Mouse (Mus musculus) cerebellum, postnatal 14 days (tissue): ENCODE data around the gene Cask.
"Not testable (repeated sequence)": the region's sequence is repeated elsewhere in the genome, so short reads cannot be mapped to it uniquely, and the experiment has no call there.

Source experiments
- DNase-seq, 2 experiments: peaks; one replicate each; pipeline ENCODE4 v3.0.0; 2021; ENCODE audit warnings: mixed read lengths in 2 of 2

Gene Cask

DNA sequence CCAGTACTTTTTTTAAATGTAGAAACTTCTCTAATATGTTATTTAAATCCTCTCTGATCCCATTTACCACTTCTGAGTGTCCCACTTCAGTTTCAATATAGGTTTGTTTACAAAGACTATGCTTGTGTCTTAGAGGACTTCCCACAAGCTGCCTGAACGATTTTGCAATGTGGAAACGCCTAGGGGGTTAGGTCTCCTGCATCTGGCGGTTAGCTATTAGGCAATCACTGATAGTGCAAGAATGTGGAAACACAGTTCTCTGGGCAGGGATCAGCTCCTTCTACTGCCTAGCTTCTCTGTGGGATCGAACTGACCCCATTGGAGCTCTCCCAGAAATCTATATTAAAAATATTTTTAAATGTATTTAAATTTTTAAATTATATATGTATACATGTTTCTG lies at the start of gene Cask:
TSS of gene Cask (minus strand) at position 83 of the 400 bp plus-strand sequence.
- DNase-seq = no peak

DNA sequence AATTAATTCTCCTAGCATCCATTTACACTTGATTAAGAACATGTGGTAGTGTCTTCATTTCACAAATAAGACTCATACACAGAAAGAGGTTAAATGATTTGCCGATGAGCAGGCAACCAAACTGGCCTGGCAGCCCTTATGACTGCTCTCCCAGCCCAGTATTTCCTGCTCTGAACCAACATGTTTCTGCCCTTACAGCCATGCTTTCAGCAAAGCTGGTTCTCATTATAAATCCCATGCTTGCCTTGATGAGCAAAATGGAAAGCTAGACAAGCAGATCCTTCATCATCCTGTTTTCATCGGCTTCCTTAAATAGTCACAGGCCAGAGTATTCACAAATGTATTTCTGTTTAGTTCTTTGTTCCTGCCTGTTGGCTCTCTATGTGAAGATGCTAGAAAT lies 38.8 kb upstream of the Cask start:
- no peak for DNase-seq

DNA sequence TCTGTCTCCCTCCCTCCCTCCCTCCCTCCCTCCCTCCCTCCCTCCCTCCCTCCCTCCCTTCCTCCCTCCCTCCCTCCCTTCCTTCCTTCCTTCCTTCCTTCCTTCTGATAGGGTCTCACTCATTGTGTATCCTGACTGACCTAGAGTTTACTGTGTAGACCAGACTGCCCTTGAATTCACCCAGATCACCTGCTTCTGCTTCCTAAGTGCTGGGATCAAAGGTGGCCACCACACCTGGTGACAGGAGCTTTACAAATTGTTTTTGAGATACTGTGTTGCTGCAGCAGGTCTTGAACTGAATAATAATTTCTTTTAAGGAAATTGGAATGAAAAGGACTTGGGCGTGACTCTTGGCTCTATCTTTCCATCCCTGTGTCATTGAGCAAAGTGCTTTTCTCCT lies 33.2 kb upstream of the Cask start:
- DNase-seq = no peak

DNA sequence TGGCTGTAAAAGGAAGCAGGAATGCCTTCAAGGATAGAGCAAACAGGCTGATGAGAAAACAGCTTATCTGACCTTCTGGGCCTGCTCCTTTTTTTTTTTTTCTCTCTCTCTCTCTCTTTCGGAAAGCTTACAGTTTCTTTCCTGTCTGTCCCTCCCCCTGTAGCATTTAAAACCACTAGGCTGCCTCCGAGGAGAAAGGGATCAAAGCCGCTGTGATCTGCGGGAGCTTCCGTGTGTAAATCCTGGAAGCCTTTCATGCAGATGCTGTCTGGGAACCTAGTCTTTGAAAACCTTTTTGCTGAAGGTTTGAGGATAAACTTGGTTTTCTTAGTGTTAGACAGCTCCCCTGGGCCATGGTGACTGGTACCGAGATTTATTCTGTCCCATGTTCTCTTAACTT lies 30.8 kb upstream of the Cask start:
- no peak for DNase-seq

DNA sequence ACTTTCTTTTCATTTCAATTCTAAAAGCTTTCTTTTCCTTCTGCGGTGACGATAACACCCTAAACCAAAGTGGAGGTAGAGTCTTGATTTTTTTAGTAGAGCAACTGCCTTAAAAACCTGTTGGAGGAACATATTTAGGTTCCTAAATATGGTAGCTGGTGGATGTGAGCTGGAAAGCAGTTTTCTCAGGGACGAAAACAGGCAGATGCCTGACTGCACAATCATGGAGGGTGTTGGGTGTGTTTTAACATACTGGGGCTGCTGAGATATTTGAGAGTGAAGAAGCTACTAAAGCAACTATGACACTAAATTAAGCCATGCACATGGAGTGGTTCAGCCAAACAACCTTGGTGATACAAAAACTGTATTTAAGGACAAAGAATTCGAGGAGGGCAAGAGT lies 9.0 kb upstream of the Cask start:
- no peak for DNase-seq

DNA sequence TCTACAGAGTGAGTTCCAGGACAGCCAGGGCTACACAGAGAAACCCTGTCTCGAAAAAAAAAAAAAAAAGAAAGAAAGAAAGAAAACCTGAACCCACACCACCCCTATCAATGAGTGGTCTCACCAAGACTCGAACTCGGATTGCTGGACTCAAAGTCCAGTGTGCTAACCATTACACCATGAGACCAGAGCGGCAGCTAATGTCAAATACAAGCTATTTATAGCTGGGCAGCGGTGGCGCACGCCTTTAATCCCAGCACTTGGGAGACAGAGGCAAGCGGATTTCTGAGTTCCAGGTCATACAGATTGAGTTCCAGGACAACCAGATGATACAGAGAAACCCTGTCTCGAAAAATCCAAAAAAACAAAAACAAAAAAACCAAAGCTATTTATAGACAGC lies 7.9 kb upstream of the Cask start:
- no peak for DNase-seq

DNA sequence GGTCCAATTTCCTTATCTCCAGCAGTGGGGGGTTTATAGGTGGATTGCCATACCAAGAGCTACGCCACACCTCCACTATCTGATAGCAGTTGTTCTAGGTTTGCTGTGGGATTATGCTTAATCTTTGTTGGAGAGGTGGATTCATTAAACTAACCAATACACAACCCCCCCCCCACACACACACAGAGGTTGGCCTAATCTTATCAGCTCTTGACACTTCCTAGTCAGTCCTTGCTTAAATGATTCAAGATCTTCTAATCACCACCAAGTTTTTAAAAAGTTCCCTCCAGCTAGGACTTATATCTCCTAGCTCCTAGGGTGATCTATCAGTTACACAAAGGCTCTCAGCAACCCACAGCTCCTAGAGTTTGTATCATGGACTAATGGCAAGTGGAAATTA lies 2.7 kb downstream of the Cask start:
- no peak for DNase-seq

DNA sequence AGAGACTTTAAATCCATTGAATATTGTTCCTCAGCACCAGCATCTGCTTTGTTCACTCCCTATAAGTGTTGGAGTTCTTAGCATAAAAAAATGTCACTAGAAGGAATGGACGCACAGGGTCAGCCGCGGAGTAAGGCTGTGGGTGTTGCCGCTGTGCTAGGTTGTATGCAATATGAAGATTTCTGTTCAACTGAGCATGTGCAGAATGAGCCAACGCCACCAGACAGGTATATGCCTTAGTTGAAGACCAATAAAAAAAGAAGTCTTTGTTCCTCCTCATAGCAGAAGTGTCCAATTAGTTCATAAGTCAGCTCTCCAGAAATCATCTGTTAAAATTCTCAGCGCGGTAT lies 3.7 kb downstream of the Cask start:
- DNase-seq = peak; percentile 33 to 57

DNA sequence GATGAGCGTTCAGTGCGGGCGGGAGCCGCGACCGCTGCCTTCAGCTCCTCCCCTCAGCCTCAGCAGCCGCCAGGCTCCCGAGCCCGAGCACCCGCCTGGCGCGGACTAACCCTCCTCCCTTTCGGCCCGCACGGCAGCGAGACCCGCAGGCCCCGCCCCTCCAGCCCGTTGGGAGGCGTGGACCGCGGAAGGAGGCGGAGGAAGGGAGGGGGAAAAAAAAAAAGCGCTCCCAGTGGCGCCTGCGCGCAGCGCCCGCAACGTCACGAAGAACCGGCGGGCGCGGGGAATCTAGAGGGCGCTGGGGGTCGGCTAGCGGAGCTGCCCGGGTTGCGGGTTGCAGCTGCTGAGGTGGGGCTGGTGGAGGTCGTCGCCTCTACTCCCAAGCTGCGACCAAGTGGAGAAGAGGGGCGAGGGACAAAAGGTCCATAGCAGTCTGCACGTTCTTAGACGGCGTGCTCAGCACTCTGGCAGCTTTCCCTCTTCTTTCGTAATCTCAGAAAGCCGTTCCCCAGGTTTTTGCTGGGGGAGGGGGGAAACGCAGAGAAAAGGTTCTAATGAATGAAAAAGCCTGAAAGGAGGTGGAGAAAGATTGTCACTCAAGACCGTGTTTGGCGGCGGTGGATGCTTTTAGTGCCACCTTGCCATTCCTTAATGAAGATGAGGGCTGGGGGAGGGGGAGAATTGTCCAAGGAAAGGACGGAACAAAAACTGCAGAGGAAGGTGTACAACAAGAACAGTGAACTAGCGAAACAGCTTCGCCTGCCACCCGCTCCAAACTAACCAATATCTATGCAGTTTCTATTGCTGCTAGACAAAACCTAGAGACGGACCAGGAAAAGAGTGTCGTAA lies 4.3 kb downstream of the Cask start:
- peak; percentile 92 for DNase-seq

DNA sequence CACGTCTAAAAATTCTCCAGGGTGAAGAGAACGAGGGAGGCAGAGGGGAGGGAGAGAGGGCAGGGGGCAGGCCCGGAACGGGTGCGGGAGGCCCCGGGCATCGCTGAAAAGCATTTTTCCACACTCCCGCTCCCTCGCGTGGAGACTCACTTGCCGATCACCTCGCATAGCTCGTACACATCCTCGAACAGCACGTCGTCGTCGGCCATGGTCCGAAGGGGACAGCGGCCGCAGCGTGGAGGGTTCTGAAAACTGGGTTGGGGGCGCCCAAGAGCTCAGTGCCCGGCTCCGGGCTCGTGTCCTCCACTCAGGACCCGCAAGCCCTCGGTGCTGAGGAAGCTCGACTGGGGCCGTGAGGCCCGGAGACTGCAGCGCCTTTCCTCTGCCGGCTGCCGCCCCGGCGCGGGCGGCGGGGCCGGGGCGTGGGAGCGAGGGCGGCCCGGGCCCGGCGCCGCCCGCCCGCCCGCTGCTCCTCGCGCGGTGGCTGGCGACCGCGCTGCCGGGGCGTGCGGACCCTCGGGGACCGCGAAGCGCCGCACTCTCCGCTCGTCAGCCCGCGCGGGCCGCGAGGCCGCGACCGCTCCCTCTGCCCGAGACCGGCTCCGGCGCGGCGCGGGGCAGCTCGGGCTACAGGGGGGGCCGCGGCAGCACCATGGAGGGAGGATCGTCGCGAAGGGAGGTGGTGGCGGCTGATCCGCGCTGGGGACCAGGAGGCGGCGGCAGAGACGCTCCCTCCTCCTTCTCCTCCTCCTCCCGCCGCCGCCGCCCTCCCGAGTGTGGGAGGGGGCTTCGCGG lies 5.1 kb downstream of the Cask start:
- DNase-seq = peak; percentile 68 to 74

DNA sequence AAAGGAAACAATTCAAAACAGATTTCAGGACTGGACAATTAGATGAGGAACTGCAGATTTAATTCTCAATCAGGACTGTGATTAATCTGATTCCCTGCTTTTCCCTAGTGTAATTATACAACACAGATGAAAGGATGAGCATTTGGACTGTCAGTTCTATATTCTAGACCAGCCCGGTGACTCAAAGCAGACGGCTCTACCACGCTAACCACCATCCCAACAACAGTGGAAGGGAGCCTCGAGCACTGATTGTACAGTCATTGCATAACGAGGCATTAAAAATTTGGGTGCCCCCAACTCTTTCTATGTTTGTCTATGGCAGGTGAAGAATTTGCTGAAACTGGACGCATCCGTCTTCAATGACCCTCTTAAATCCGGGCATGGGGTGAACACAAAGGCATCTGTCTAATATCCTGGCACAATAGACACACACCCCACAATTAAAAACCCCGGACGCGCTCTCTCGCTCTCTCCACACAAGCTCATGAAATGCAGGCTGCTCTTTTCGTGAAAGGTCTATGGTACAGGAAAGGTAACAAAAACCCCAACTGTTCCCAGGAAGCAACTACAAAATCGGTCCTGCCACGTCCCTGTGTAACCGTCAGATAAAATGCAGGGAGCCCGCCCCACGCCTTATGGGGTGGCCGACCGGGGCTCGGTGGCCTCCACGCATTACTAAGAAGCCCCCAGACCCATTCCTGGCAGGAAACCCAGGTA lies 5.9 kb downstream of the Cask start:
- peak; percentile 17 to 28 for DNase-seq

DNA sequence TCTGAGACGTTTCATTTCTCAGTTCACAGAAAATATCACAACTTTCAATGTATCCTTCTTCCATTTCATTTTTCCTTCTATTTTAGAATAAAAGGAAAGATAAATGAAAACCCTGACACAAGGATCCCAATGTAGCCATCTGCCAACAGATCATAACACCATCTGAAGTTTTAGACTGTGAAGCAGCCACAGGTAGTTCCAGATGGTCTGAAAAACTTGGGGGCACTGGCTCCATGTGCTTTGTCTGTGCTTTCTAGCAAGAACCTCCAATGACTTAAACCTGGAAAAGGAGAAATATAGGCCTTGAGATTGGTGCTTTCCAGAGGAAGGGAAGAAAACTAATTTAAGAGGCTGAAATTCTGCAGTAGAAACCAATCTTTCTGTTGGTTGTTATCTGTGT lies 28.4 kb downstream of the Cask start:
- DNase-seq = peak in 1 of 2 experiments; percentile 20

DNA sequence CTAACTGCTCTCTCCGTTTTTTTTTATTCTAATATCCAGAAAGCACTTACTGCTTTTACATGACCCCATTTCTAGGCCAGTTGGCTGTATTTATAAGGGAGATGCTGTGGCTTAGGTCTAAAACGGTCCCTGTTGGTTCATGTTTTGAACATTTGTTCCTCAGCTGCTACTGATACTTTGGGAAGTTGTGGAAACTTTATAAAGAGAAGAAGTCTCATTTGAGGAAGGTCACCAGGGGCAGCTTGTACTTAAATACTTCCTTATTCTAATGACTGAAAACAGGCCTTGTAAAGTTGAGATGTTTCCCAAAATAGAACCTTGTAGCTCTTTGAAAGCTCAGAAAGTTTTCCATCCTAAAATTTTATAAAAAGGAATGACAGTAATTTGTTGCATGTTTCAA lies 52.4 kb downstream of the Cask start:
- DNase-seq = no peak

DNA sequence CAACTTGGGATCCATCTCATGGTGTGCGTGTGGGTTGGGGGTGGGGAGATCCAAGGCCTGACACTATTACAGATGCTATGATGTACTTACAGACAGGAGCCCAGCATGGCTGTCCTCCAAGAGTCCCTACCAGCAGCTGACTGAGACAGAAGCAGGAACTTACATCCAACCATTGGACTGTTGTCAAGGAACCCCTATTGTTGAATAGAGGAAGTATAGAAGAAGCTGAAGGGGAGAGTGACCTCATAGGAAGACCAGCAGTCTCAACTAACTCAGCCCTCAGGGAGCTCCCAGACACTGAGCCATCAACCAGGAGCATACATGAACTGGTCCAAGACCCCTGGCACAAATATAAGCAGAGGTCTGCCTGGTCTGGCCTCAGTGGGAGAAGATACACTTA lies 85.5 kb downstream of the Cask start:
- DNase-seq = no peak

DNA sequence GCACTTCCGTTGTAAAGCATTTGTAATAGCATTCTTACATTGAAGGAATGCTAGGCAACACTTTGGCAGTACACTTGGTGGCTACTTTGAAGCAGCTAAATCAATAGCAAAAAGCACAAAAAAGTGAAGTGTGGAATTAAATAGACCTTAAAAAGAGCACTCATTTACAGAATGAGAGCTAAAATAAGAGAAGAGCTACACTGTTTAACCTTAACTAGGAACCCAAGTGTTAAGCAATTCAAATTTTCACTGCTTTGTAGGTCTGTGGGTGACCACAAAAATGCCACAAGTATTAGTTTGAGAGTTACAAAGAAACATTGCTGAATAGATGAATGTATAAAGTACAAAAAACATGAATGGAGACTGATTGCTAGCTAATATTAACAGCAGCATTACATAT lies 86.1 kb downstream of the Cask start:
- no peak for DNase-seq

DNA sequence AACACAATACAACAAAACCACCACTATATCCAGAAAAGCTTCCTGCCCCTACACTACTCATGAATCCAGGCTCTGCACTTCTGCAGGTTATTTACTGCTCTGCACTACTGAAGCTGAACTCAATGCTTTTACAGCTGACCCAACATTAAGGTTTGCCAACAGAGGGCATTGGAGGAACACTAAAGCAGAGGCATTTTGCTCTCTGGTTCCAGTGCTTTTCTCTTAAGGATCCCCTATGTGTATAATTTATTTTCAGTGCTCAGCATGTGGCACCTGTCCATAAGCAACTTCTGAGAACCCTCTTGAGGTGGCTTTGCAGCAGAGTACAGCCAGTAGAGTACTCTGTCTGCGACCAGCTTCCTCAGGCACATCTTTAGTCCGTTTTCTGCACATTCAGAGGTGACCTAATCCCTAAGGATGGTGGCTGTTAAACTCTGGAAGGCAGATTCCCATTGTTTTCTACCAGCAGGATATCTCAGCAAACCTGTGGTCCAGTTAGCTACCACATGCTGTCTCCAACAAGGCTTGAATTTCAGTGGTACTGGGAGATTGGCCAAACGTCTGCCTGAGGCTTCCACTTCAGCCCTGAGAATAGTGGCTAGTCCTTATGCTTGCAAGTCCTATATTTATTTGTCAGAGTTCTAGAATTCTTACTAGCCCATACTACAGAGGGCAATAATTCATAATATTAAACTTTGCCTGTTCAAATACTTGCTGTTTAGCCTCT lies 93.7 kb downstream of the Cask start:
- DNase-seq = peak; percentile 5 to 36

DNA sequence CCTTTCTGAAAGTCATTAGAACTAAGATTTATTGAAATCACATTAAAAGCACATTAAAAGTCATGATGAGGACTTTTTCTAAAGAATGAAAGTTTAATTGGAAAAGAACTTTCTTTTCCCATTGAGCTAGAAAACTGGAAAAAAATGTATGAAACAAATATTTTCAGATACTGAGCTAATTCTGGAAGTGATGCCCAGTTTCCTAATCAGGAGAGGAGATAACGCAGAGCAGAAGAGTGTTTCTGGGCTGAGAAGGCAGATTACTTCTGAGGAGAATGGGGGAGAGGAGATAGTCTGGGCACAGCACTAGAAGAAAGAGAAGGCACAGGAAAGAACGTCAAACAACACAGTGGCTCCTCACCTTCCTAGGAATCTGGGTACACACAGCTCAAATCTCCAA lies 110.1 kb downstream of the Cask start:
- DNase-seq = no peak

DNA sequence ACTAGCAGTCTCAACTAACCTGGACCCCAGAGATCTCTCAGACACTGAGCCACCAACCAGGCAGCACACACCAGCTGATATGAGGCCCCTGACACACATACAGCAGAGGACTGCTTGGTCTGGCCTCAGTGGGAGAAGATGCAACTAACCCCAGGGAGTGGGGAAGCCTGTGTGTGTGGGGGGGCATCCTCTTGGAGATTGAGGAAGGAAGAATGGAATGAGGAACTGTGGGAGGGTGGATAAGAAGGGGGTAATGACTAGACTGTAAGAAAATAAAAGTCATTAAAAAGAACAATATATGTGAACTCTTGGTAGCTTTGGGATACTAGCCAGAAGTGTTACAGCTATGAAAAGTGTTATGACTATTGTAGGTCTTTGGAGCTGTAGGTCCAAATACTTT lies 120.4 kb downstream of the Cask start:
- DNase-seq = not testable (repeated sequence)

DNA sequence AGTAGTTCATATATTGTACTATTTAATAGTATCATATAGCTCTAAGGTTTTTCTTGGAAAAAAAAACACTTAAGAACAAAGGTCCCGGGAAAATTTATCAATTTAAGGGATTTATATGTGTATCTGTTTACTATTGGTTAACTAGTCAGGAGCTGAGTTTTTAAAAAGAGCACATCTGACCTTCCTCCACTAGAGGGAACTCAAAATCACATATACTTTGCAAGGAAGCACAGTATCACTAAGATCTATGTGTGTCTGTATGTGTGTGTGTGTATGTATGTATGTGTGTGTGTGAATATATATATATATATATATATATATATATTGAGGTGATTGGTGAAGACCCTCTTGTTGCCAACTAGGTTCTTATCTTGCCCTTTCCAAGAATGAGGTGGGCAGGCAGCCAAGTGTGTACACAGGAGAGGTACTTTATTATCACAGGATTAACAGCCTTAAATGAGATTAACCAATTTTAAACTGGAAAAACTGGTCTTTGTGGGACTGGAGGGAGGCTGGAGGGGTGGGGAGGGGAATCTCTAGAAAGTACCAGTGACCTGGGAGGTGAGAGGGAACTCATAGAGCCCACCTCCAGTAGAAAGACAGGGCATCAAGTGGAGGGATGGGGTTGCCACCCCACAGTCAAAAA lies 121.2 kb downstream of the Cask start:
- peak; percentile 12 to 37 for DNase-seq

DNA sequence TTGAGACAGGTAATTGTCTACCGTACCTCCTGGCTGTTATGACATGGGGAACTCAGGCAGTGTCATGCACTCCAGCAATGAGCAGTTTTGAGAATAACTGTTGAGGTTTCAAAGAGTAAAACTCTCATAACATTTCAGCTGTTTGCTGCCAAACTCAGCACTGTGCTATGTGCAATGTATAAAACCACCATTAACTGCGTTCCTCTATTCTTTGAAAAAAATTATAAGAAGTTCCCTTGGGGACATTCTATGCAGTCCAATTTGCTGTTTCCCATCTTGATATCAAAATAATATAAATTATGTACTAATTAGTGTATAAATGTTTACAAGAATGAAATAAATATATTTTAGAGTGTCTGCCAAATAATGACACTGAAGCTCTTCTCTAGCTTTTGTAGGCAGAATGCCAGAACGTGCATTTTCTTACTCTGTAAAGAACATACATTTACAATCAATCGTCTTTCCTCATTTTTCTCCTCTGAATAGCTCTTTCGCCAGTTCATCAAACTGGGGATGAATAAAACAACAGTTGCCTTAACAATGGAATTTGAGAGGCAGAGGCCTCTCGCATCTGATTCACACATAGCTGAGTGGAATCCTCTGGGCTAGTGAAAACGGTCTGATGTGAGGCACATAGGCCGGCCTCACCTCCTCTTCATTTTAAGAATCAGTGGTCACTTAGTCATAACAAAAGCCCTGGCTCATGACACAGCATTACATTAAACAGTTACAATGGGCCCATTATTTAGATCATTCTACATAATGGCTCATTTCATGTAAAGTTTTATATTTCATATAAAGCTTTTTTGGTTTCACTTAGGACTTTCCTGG lies 125.4 kb downstream of the Cask start:
- no peak for DNase-seq

DNA sequence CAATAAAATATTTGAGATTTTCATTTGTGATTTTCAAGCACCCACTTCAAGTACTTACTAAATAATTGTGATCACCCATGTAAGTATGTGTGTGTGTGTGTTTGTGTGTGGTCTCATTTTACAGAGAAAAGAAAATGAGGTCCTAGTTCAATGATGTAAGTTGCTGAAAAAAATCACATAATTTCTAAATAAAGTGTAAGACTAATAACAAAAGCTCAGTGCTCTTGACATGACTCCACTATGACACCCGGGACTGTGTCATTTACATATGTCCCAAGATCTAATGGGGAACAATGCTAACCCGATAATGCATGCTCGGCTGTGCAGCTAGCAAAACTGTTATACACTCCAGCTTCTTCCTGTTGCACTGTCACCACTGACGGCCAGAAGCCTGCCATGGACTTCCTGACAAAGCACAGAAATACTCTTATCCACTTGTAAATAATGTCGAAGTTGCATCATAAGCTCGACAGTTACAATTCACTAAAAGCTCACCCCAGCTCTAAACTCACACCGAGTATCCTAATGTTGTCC lies 130.8 kb downstream of the Cask start:
- DNase-seq = no peak
